In the genomic region with DNA sequence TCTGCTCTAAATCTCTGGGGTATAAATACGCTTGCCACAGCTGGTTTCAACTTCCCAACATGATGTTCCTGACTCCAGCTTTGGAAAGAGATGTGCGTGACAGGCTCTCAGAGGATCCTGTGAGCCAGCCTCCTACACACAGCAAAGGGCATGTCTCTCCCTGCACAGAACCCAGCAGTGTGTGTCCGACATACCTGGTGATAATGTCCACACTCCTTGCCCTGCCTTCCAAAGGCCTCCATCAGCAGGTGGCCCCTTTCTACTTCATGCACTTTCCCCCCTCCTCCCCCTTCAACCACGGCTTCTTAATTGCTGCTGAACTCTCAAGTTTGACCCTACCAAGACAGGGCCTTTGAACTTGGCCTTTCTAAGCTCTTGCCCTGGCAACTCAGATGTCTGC, we compare ENCODE assay signal across 18 mouse cellular contexts.
"Had no signal": no experiment of that assay in that cellular context is flagged by ENCODE, and none has a peak within 500 bp of the region (broad histone marks: within the 10 kb centered on the region; RNA-seq: fewer than 3 reads in every experiment).

No protein-coding gene starts in this region.

- H3K9ac ChIP-seq: lung, embryonic 14.5 days; midbrain, embryonic 13.5 days; neural tube, embryonic 13.5 days; neural tube, embryonic 15.5 days had no signal

- DNase-seq: lung, adult 18-20 months; lung, embryonic 14.5 days; lung, postnatal 10 days; lung, postnatal 4 days; retina, postnatal 1 day; right cerebral cortex, adult 18-20 months; right cerebral cortex, postnatal 25 days; right cerebral cortex, postnatal 4 days; spleen, adult 18-20 months; thymus, adult 18-20 months; thymus, postnatal 14 days; thymus, postnatal 36 days had no signal

- H3K27ac ChIP-seq: midbrain, embryonic 10.5 days; midbrain, embryonic 13.5 days; neural tube, embryonic 13.5 days; neural tube, embryonic 15.5 days had no signal

- H3K4me2 ChIP-seq: lung, embryonic 14.5 days; midbrain, embryonic 13.5 days; neural tube, embryonic 13.5 days; neural tube, embryonic 15.5 days had no signal

- H3K9me3 ChIP-seq: midbrain, embryonic 10.5 days; midbrain, embryonic 13.5 days; neural tube, embryonic 13.5 days; neural tube, embryonic 15.5 days had no signal

- H3K36me3 ChIP-seq: midbrain, embryonic 10.5 days; midbrain, embryonic 13.5 days; neural tube, embryonic 13.5 days; neural tube, embryonic 15.5 days had no signal

- H3K27me3 ChIP-seq: midbrain, embryonic 13.5 days; neural tube, embryonic 13.5 days had no signal

- ATAC-seq: midbrain, embryonic 13.5 days; midbrain, embryonic 16.5 days had no signal

- H3K4me3 ChIP-seq: midbrain, embryonic 10.5 days; midbrain, embryonic 13.5 days; myocyte; neural tube, embryonic 13.5 days; neural tube, embryonic 15.5 days had no signal

- H3K4me1 ChIP-seq: midbrain, embryonic 13.5 days; neural tube, embryonic 15.5 days had no signal
